Mouse (Mus musculus): ENCODE measurements at regions not wholly inside any gene's neighbourhood (a gene's known extent, or its start where the extent isn't known, plus 50 kb on each side); places are given as distances from the start of the nearest gene placed in this dataset.

DNA sequence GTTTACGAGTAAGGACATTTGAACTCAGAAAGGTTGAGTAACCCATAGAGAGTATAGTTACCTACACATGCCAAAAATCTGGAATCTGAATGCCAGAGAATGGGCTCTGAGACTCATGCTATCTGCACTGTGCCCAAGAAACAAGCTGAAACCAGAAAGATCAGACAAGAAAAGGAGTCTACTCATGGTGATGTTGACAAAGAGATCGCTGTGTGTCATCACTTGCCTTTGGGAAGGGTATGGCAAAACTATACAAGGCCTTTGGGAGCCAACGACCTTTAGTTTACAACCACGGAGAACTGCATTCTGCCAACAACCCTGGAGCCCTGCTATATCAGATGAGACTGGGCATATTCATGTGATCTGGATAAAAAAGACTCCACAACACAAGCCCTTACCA lies 339.3 kb upstream of the Nfe2l3 start:
- Histone ChIP-seq H3K4me3 (replicated peaks; ENCODE audit: control insufficient read depth, low read depth, low read length) (no peak overlapping the region), H3K4me1 (ENCODE audit: control insufficient read depth, insufficient read depth, low read length) (no peaks in the 10 kb centered on the region), H3K27ac (ENCODE audit: control insufficient read depth, insufficient read depth, low read depth, low read length, poor library complexity) (no peak overlapping the region)
- TF ChIP-seq POLR2A (IDR thresholded peaks at IDR 0.05; ENCODE audit: borderline replicate concordance, control insufficient read depth, low read depth, low read length) (no peak), CTCF (IDR thresholded peaks at IDR 0.05; ENCODE audit: control insufficient read depth, insufficient read depth, low read length) (no peak)
- 86% methylated on average over 4 of the region's 4 CpGs for WGBS

DNA sequence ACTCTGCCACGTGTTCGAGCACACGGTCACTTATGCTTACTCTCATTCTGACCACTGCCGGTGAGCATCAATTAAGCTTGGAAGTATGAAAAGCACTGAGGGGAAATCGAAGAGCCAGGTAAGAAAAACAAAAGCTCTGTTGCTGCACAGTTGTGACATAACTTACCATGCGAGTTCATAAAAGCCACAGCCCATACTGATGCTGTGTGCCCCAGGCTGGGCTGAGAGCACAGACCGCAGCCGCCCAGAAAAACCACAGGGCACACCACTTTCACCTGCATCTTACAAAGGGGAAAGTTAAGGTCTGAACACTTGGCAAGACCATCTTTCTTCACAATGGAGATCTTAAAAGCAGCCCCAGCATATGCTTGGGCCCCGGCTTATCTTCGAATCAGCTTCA lies 338.2 kb upstream of the Nfe2l3 start:
- TF ChIP-seq POLR2A (IDR thresholded peaks at IDR 0.05; ENCODE audit: borderline replicate concordance, control insufficient read depth, low read depth, low read length): no peak
- WGBS: 79% methylated on average over 10 of the region's 10 CpGs
- no peaks in the 10 kb centered on the region for H3K4me1 ChIP-seq (ENCODE audit: control insufficient read depth, insufficient read depth, low read length)
- H3K27ac ChIP-seq (ENCODE audit: control insufficient read depth, insufficient read depth, low read depth, low read length, poor library complexity): no peak overlapping the region
- H3K4me3 ChIP-seq (replicated peaks; ENCODE audit: control insufficient read depth, low read depth, low read length): no peak overlapping the region

DNA sequence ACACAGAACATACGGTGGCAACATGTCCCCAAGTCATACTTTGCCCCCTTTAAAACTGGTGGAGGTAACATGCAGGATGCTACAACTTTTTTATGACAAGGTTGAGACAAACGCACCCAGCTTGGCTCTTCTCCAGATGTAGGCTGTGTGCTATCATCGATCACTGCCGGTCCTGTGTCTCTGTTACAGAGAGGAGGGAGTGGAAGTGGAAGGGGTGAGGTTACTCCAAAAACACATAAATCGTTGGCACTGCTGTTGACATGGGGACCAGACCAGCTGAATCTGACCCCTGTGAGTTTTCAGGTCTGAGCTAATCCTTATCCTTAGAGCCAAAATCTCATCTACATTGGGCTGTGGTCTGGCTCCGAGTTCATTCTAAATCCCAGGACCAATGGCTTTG lies 335.0 kb upstream of the Nfe2l3 start:
- Histone ChIP-seq H3K27ac (ENCODE audit: control insufficient read depth, insufficient read depth, low read depth, low read length, poor library complexity) (no peak overlapping the region), H3K4me3 (replicated peaks; ENCODE audit: control insufficient read depth, low read depth, low read length) (no peak overlapping the region), H3K4me1 (ENCODE audit: control insufficient read depth, insufficient read depth, low read length) (no peaks in the 10 kb centered on the region)
- no peak for TF ChIP-seq CTCF (IDR thresholded peaks at IDR 0.05; ENCODE audit: control insufficient read depth, insufficient read depth, low read length)
- TF ChIP-seq POLR2A (IDR thresholded peaks at IDR 0.05; ENCODE audit: borderline replicate concordance, control insufficient read depth, low read depth, low read length): no peak
- WGBS: 68% methylated on average over 6 of the region's 6 CpGs

DNA sequence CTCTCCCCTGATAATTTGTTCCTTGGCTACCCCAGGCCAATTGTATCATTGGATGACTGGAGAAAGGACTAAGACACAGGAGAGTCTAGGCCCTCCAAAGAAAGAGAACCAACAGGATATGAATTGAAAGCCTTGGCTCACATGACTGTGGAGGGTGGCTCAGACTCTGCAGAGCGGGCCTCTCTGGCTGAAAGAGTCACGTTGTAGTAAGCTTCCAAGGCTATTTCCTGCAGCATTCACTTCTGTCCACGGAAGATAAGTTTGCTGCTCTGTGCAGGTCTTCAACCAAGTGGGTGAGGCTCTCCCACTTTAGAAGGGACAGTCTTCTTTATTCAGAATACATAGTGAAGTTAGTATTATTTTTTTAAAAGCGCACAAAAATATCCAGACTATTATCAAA lies 332.1 kb upstream of the Nfe2l3 start:
- TF ChIP-seq CTCF (IDR thresholded peaks at IDR 0.05; ENCODE audit: control insufficient read depth, insufficient read depth, low read length) (no peak), POLR2A (IDR thresholded peaks at IDR 0.05; ENCODE audit: borderline replicate concordance, control insufficient read depth, low read depth, low read length) (no peak)
- Histone ChIP-seq H3K4me3 (replicated peaks; ENCODE audit: control insufficient read depth, low read depth, low read length) (no peak overlapping the region), H3K4me1 (ENCODE audit: control insufficient read depth, insufficient read depth, low read length) (no peaks in the 10 kb centered on the region), H3K27ac (ENCODE audit: control insufficient read depth, insufficient read depth, low read depth, low read length, poor library complexity) (no peak overlapping the region)
- WGBS: 64% methylated on average over 4 of the region's 4 CpGs

DNA sequence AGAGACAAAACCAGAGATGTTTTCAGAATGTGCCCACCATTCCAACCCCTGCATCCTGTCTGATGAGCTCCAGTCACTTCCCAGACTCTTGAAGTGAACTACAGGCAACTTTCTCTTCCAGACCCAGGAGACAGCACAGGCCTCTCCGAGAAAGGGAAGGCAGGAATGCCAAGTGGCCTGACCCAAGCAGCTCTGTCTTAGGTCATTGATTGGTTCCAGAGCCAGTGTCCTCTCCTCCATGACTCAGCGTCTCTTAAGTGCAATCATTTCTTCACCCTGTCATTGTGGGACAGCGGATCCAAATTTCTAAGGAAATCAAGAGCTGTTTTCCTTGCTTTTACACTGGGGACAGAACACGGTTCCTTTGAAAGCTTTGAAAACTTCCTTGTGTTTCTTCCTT lies 329.2 kb upstream of the Nfe2l3 start:
- no peak for TF ChIP-seq CTCF (IDR thresholded peaks at IDR 0.05; ENCODE audit: control insufficient read depth, insufficient read depth, low read length)
- TF ChIP-seq POLR2A (IDR thresholded peaks at IDR 0.05; ENCODE audit: borderline replicate concordance, control insufficient read depth, low read depth, low read length): no peak
- WGBS: 82% methylated on average over 4 of the region's 4 CpGs
- H3K4me3 ChIP-seq (replicated peaks; ENCODE audit: control insufficient read depth, low read depth, low read length): no peak overlapping the region

DNA sequence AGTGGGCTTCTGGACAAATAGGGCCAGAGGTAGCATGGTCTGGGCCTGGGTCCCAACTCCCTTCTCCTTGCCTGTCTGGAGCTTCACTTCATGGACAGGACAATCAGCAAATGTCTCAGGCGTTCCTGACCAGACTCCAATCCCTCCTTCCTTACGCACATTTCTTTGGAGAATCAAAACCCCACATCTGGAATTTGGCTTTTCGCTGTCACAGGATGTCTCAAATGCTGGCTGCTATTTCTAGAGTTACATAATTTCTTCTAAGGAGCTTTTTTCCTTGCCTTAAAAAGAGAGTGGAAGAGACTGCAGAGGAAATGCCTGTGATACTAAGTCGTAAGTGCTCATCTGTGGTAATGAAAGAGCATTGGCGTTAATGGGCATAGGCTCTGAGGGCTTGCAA lies 328.1 kb upstream of the Nfe2l3 start:
- Histone ChIP-seq H3K4me1 (ENCODE audit: control insufficient read depth, insufficient read depth, low read length) (no peaks in the 10 kb centered on the region), H3K4me3 (replicated peaks; ENCODE audit: control insufficient read depth, low read depth, low read length) (no peak overlapping the region), H3K27ac (ENCODE audit: control insufficient read depth, insufficient read depth, low read depth, low read length, poor library complexity) (no peak overlapping the region)
- TF ChIP-seq CTCF (IDR thresholded peaks at IDR 0.05; ENCODE audit: control insufficient read depth, insufficient read depth, low read length): no peak
- TF ChIP-seq POLR2A (IDR thresholded peaks at IDR 0.05; ENCODE audit: borderline replicate concordance, control insufficient read depth, low read depth, low read length): no peak
- 83% methylated on average over 5 of the region's 5 CpGs for WGBS

More for the DNA sequence above, 329.2 kb upstream of the Nfe2l3 start:
- H3K27ac ChIP-seq (ENCODE audit: control insufficient read depth, insufficient read depth, low read depth, low read length, poor library complexity): no peak overlapping the region
- H3K4me1 ChIP-seq (ENCODE audit: control insufficient read depth, insufficient read depth, low read length): no peaks in the 10 kb centered on the region

DNA sequence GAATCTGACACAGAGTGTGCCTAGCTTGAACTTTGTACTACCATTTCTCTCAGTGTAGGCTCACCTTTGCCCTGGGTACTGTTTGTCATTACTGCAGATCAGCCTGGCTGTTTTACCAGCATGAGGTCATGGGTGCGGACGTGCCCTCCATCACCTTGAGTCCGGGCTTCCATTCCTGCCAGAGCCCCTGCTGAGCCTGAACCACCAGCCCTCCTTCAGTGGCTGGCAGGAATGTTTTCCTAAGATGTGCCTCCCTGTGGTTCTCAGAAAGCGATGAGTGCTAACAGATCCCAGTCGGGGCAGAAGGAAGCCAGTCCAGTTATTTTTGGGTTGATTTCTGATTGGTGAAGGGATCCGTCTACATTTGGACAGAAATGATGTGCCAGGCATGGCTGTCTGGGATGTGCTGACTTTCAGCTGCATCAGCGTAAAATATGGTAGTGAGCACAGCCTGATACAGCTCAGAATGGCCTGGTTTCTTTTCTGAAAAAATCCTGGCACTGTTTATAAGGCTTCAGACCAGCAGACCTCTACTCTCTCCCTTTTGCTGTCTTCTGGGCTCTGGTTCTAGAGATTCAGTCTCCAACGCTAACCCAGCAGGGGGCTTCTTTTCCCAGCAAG lies 324.0 kb upstream of the Nfe2l3 start:
- no peaks in the 10 kb centered on the region for H3K4me1 ChIP-seq (ENCODE audit: control insufficient read depth, insufficient read depth, low read length)
- H3K27ac ChIP-seq (ENCODE audit: control insufficient read depth, insufficient read depth, low read depth, low read length, poor library complexity): no peak overlapping the region
- TF ChIP-seq POLR2A (IDR thresholded peaks at IDR 0.05; ENCODE audit: borderline replicate concordance, control insufficient read depth, low read depth, low read length) (no peak), CTCF (IDR thresholded peaks at IDR 0.05; ENCODE audit: control insufficient read depth, insufficient read depth, low read length) (no peak)
- H3K4me3 ChIP-seq (replicated peaks; ENCODE audit: control insufficient read depth, low read depth, low read length): no peak overlapping the region
- WGBS: 73% methylated on average over 8 of the region's 8 CpGs

DNA sequence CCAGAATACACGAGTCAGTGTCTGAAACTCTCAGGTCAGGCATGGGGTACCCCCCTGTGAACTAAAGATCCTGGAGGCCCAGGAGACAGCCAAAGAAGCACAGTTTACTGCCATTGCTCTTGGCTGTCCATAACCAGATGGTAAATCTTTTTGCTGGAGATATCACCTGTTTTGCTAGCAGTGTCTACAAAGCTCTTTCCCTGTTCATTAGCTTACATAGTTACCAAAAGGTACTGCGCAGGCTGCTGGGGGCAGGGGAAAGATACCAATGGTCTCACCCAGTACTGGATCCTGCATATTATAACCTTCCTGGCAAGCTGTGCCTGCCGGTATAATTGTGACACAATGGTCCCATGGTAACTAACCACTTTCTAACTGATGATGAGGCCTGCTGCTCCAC lies 321.9 kb upstream of the Nfe2l3 start:
- H3K27ac ChIP-seq (ENCODE audit: control insufficient read depth, insufficient read depth, low read depth, low read length, poor library complexity): no peak overlapping the region
- no peak overlapping the region for H3K4me3 ChIP-seq (replicated peaks; ENCODE audit: control insufficient read depth, low read depth, low read length)
- no peak for TF ChIP-seq POLR2A (IDR thresholded peaks at IDR 0.05; ENCODE audit: borderline replicate concordance, control insufficient read depth, low read depth, low read length)
- no peak for TF ChIP-seq CTCF (IDR thresholded peaks at IDR 0.05; ENCODE audit: control insufficient read depth, insufficient read depth, low read length)
- no peaks in the 10 kb centered on the region for H3K4me1 ChIP-seq (ENCODE audit: control insufficient read depth, insufficient read depth, low read length)
- 87% methylated on average over 3 of the region's 3 CpGs for WGBS

All from bone marrow, adult 2 months (tissue).